Mouse (Mus musculus) left cerebral cortex, postnatal 14 days (tissue): ENCODE results near the gene Rasl11b. TPM values are rescaled to one million over a fixed set of nuclear protein-coding genes. Genes with fewer than 3 reads are reported as not detected.

ENCODE experiments used
- DNase-seq, 2 experiments: peaks; one replicate each; pipeline ENCODE4 v3.0.0; 2021 to 2022; ENCODE audit warnings: low spot score in 2 of 2, mixed read lengths in 1 of 2
- intact Hi-C: fragments of 180-260 bp; cut with DNase I; formaldehyde crosslinking; loops from one replicate; pipeline ENCODE4 v1.15.1; 2025
- total RNA-seq, 2 experiments: library from RNA; stranded (reverse); gene quantifications; 2 replicates each; pipeline ENCODE4 v1.2.3; 2021

Rasl11b gene
- total RNA-seq, 2 experiments from 2014 or later = 97.1 to 110 TPM

- intact Hi-C loops = no loop called here
- no peak for DNase-seq
Observed at GRCm38 (mm10) chr5:74180216-74180615, 14.9 kb upstream of the Rasl11b start.

- no peak for DNase-seq
- intact Hi-C loops = no loop called here
Observed at GRCm38 (mm10) chr5:74183118-74183517, 12.0 kb upstream of the Rasl11b start.

- intact Hi-C loops = no loop called here
- no peak for DNase-seq
Observed at GRCm38 (mm10) chr5:74184607-74185006, 10.5 kb upstream of the Rasl11b start.

- DNase-seq = no peak
- intact Hi-C loops = no loop called here
Observed at GRCm38 (mm10) chr5:74188076-74188475, 7.0 kb upstream of the Rasl11b start.

- intact Hi-C loops = no loop called here
Observed at GRCm38 (mm10) chr5:74188886-74189285, 6.2 kb upstream of the Rasl11b start.

GRCm38 (mm10) chr5:74189484-74190160 is 5.5 kb upstream of the Rasl11b start:
- intact Hi-C loops = loop anchor here (10.0 kb wide), 1 partner anchor 335 kb away; no protein-coding TSS in a partner anchor
- DNase-seq = no peak

More at GRCm38 (mm10) chr5:74188886-74189285, 6.2 kb upstream of the Rasl11b start:
- no peak for DNase-seq

GRCm38 (mm10) chr5:74190161-74190491 is 5.0 kb upstream of the Rasl11b start:
- intact Hi-C loops = loop anchor here (10.0 kb wide), 1 partner anchor 335 kb away; no protein-coding TSS in a partner anchor

GRCm38 (mm10) chr5:74190911-74191310 is 4.2 kb upstream of the Rasl11b start:
- intact Hi-C loops = loop anchor here (10.0 kb wide), 1 partner anchor 336 kb away; no protein-coding TSS in a partner anchor
- no peak for DNase-seq

More at GRCm38 (mm10) chr5:74190161-74190491, 5.0 kb upstream of the Rasl11b start:
- no peak for DNase-seq

GRCm38 (mm10) chr5:74193008-74193407 is 2.1 kb upstream of the Rasl11b start:
- intact Hi-C loops = loop anchor here (10.0 kb wide), 1 partner anchor 338 kb away; no protein-coding TSS in a partner anchor
- DNase-seq = no peak

- DNase-seq = no peak
- intact Hi-C loops = loop anchor here (10.0 kb wide), 1 partner anchor 339 kb away; no protein-coding TSS in a partner anchor
Observed at GRCm38 (mm10) chr5:74193626-74194025, 1.5 kb upstream of the Rasl11b start.

- intact Hi-C loops = loop anchor here (10.0 kb wide), 1 partner anchor 339 kb away; no protein-coding TSS in a partner anchor
- no peak for DNase-seq
Observed at GRCm38 (mm10) chr5:74194027-74194840, 852 bp upstream of the Rasl11b start.

- intact Hi-C loops = loop anchor here (5.0 to 10.0 kb wide), 4 partner anchors 57 to 341 kb away; no protein-coding TSS in a partner anchor
- no peak for DNase-seq
Observed at GRCm38 (mm10) chr5:74195614-74196306, 674 bp downstream of the Rasl11b start.

GRCm38 (mm10) chr5:74196307-74196618 is 1.2 kb downstream of the Rasl11b start:
- no peak for DNase-seq
- intact Hi-C loops = loop anchor here (5.0 to 10.0 kb wide), 4 partner anchors 56 to 341 kb away; no protein-coding TSS in a partner anchor

GRCm38 (mm10) chr5:74197541-74198330 is 2.6 kb downstream of the Rasl11b start:
- no peak for DNase-seq

GRCm38 (mm10) chr5:74198446-74198845 is 3.4 kb downstream of the Rasl11b start:
- intact Hi-C loops = loop anchor here (5.0 to 10.0 kb wide), 4 partner anchors 54 to 344 kb away; no protein-coding TSS in a partner anchor
- no peak for DNase-seq

More at GRCm38 (mm10) chr5:74197541-74198330, 2.6 kb downstream of the Rasl11b start:
- intact Hi-C loops = loop anchor here (5.0 to 10.0 kb wide), 4 partner anchors 55 to 343 kb away; no protein-coding TSS in a partner anchor

- no peak for DNase-seq
- intact Hi-C loops = loop anchor here (5.0 to 10.0 kb wide), 4 partner anchors 53 to 345 kb away; no protein-coding TSS in a partner anchor
Observed at GRCm38 (mm10) chr5:74199793-74200192, 4.7 kb downstream of the Rasl11b start.

- no peak for DNase-seq
Observed at GRCm38 (mm10) chr5:74200481-74200880, 5.4 kb downstream of the Rasl11b start.

GRCm38 (mm10) chr5:74201570-74202357 is 6.7 kb downstream of the Rasl11b start:
- no peak for DNase-seq
- intact Hi-C loops = no loop called here

More at GRCm38 (mm10) chr5:74200481-74200880, 5.4 kb downstream of the Rasl11b start:
- intact Hi-C loops = no loop called here
